Comparison of ENCODE assay signal across 17 mouse cellular contexts in genomic region chr11:7434591-7434990, GRCm38 (mm10).
"Had no signal": no experiment of that assay in that cellular context is flagged by ENCODE, and none has a peak within 500 bp of the region (broad histone marks: within the 10 kb centered on the region; RNA-seq: fewer than 3 reads in every experiment).

No protein-coding gene starts in this region.

- H3K9me3 ChIP-seq: midbrain, embryonic 13.5 days; neural tube, embryonic 13.5 days; neural tube, embryonic 15.5 days; stomach, embryonic 15.5 days had no signal

- DNase-seq: lung, adult 18-20 months; lung, embryonic 14.5 days; lung, postnatal 10 days; lung, postnatal 4 days; retina, postnatal 1 day; right cerebral cortex, adult 18-20 months; right cerebral cortex, postnatal 25 days; right cerebral cortex, postnatal 4 days; spleen, adult 18-20 months; thymus, adult 2 months; thymus, postnatal 14 days; thymus, postnatal 36 days had no signal

- H3K4me3 ChIP-seq: midbrain, embryonic 13.5 days; midbrain, embryonic 15.5 days; neural tube, embryonic 13.5 days; neural tube, embryonic 15.5 days; stomach, embryonic 15.5 days had no signal

- ATAC-seq: midbrain, embryonic 13.5 days; midbrain, embryonic 15.5 days had no signal

- H3K36me3 ChIP-seq: midbrain, embryonic 13.5 days; midbrain, embryonic 15.5 days; neural tube, embryonic 13.5 days; neural tube, embryonic 15.5 days; stomach, embryonic 15.5 days had no signal

- H3K27me3 ChIP-seq: midbrain, embryonic 13.5 days; midbrain, embryonic 15.5 days; neural tube, embryonic 13.5 days; neural tube, embryonic 15.5 days; stomach, embryonic 15.5 days had no signal

- H3K4me1 ChIP-seq: midbrain, embryonic 13.5 days; midbrain, embryonic 15.5 days; neural tube, embryonic 13.5 days; neural tube, embryonic 15.5 days; stomach, embryonic 15.5 days had no signal
